Mouse (Mus musculus): Measurements from ENCODE around the gene Pithd1. TPM values are rescaled to one million over a fixed set of nuclear protein-coding genes. Genes with fewer than 3 reads are reported as not detected.

The Pithd1 gene
- total RNA-seq (2021): 10 to 100 TPM; 93.6 to 94.4 TPM
- long read RNA-seq, experiment 1, transcript Pithd1-201 (6 exons, 1,700 nt): major isoform, 198 of 221 reads
- long read RNA-seq, experiment 1, partial matches to known transcripts: 2 of 221 reads
- long read RNA-seq, experiment 1, other reads (novel, unspliced or antisense): 21 of 221 reads
- long read RNA-seq, experiment 2, transcript Pithd1-201 (6 exons, 1,700 nt): major isoform, 178 of 191 reads
- long read RNA-seq, experiment 2, partial matches to known transcripts: 1 of 191 reads
- long read RNA-seq, experiment 2, other reads (novel, unspliced or antisense): 12 of 191 reads

- DNase-seq (ENCODE audit: low spot score in 2 of 2): peak; percentile 86 to 93
Observed at GRCm38 (mm10) chr4:135986943-135987710, at the start of gene Pithd1. TSS of gene Pithd1 (minus strand) at chr4:135987264.

- no peak for DNase-seq (ENCODE audit: low spot score in 2 of 2)
Observed at GRCm38 (mm10) chr4:136035078-136035477, 48.0 kb upstream of the Pithd1 start.

- no peak for DNase-seq (ENCODE audit: low spot score in 2 of 2)
Observed at GRCm38 (mm10) chr4:136033231-136033630, 46.2 kb upstream of the Pithd1 start.

GRCm38 (mm10) chr4:136030968-136031909, 44.2 kb upstream of the Pithd1 start:
- DNase-seq (ENCODE audit: low spot score in 2 of 2): no peak

GRCm38 (mm10) chr4:136028689-136029088, 41.6 kb upstream of the Pithd1 start:
- no peak for DNase-seq (ENCODE audit: low spot score in 2 of 2)

- DNase-seq (ENCODE audit: low spot score in 2 of 2): no peak
Observed at GRCm38 (mm10) chr4:136028132-136028564, 41.1 kb upstream of the Pithd1 start.

GRCm38 (mm10) chr4:136027416-136028131, 40.5 kb upstream of the Pithd1 start:
- DNase-seq (ENCODE audit: low spot score in 2 of 2): no peak

GRCm38 (mm10) chr4:136025350-136025749, 38.3 kb upstream of the Pithd1 start:
- DNase-seq (ENCODE audit: low spot score in 2 of 2): no peak

GRCm38 (mm10) chr4:136022924-136023323, 35.9 kb upstream of the Pithd1 start:
- DNase-seq (ENCODE audit: low spot score in 2 of 2): no peak

GRCm38 (mm10) chr4:136021549-136022047, 34.5 kb upstream of the Pithd1 start, which contains the start of gene Eloa:
TSS of gene Eloa (minus strand) at chr4:136021763.
- DNase-seq (ENCODE audit: low spot score in 2 of 2): peak; percentile 99

GRCm38 (mm10) chr4:136020743-136021548, 33.9 kb upstream of the Pithd1 start:
- DNase-seq (ENCODE audit: low spot score in 2 of 2): peak in 1 of 2 experiments; percentile 3

- DNase-seq (ENCODE audit: low spot score in 2 of 2): no peak
Observed at GRCm38 (mm10) chr4:136016059-136016602, 29.1 kb upstream of the Pithd1 start.

GRCm38 (mm10) chr4:136010586-136010985, 23.5 kb upstream of the Pithd1 start:
- DNase-seq (ENCODE audit: low spot score in 2 of 2): no peak

- no peak for DNase-seq (ENCODE audit: low spot score in 2 of 2)
Observed at GRCm38 (mm10) chr4:136008782-136009447, 21.9 kb upstream of the Pithd1 start.

GRCm38 (mm10) chr4:136006821-136007220, 19.8 kb upstream of the Pithd1 start:
- no peak for DNase-seq (ENCODE audit: low spot score in 2 of 2)

GRCm38 (mm10) chr4:136004921-136005320, 17.9 kb upstream of the Pithd1 start:
- DNase-seq (ENCODE audit: low spot score in 2 of 2): no peak

GRCm38 (mm10) chr4:136004107-136004675, 17.1 kb upstream of the Pithd1 start:
- DNase-seq (ENCODE audit: low spot score in 2 of 2): no peak

GRCm38 (mm10) chr4:135995118-135995517, 8.1 kb upstream of the Pithd1 start:
- no peak for DNase-seq (ENCODE audit: low spot score in 2 of 2)
